Mouse (Mus musculus) spleen, postnatal 0 days (tissue): ENCODE data around the gene Mkks. TPM values are rescaled to one million over a fixed set of nuclear protein-coding genes. Genes with fewer than 3 reads are reported as not detected.

Experiments
- polyA plus RNA-seq: library from polyadenylated mRNA; unstranded; fragments of >200 nt; fragmentation: Nextera tagmentation; extraction: Ambion mirVana; gene quantifications from 2 replicates; pipeline ENCODE4 v1.2.1, GENCODE M21; 2015

Gene Mkks
- polyA plus RNA-seq = 4.4 and 8.2 TPM in 2 replicates

DNA sequence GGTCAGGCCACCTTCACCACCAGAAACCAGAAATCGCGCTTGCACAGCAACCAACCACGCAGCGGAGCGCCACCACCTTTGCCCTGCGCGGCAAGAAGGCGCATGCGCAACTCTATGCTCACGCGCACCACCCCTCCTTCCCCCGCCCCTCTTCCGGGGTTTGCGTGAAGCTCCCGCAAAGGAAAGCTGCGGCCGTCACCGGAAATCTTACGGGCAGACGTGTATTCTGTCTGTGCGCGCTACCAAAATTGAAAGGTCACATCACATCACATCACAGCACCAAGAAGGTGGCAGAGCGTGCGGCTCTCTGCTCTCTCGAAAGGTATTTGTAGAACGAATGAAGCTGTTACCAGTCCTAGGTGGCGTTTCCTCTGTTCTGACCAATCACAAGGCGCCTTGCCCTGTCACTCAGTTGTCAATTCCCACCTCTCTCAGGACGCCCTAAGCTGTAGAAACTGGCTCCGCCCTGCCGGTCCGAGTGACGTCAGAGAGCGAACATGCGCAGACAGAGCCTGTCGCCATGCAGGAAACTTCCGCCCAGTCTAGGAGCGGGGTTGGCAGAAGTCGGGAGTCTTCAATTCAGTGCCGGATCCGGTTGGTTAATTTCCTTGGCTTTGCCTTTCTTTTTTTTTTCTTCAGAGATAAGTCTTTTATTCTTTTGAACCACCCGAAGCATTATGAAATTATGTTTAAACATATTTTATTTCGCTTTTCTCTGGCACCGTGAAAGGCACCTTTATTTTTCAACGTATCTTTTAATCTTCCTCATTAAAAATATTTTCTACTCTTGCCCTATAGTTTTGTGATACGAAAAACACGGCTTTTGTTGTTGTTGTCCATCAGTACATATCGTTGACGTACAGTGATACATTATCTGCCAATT lies at the start of gene Mkks, which contains the start of the genes Slx4ip and AL731706.1:
Gene Mkks, minus strand, starts transcription at position 322 of the 883 bp plus-strand sequence.
Gene Slx4ip, plus strand, starts transcription at position 151 of the 883 bp plus-strand sequence.
Gene AL731706.1, minus strand, starts transcription at position 322 of the 883 bp plus-strand sequence.

DNA sequence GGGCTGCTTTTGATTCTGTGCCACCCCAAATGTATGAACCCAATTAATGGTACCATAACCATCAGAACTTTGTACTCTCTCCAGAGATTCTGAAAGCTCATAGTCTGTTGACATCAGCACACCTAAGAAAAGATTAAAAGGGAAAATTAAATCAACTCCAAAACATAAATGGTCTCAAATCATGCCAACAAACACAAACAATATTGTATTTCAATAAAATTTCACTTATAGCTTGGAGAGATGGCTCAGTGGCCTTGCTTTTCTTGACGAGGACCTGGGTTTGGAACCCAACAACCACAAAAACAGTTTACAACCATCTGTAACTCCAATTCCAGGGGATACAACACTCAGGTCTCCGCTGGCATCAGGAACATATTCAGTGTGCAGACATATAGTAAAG lies 5.6 kb downstream of the Mkks start, which contains the start of gene AL731706.2:
Gene AL731706.2, minus strand, starts transcription at position 101 of the 400 bp plus-strand sequence.

Other genes with a start within 250 kb of the Mkks start
- gene Snap25, start 177.9 kb downstream of the Mkks start, polyA plus RNA-seq = not detected in 2 replicates
- gene AL731706.2, start 5.7 kb downstream of the Mkks start, polyA plus RNA-seq = 15.0 and 15.8 TPM in 2 replicates
- gene Slx4ip, start 171 bp downstream of the Mkks start, polyA plus RNA-seq = 3.4 and 3.5 TPM in 2 replicates
- 15.4 and 17.1 TPM in 2 replicates for gene AL731706.1, start within 50 bp of the Mkks start, polyA plus RNA-seq
- gene Jag1, start 225.3 kb upstream of the Mkks start, polyA plus RNA-seq = 5.4 and 6.5 TPM in 2 replicates